Mouse (Mus musculus): ENCODE results near the gene Fam20b.

Gene Fam20b

DNA sequence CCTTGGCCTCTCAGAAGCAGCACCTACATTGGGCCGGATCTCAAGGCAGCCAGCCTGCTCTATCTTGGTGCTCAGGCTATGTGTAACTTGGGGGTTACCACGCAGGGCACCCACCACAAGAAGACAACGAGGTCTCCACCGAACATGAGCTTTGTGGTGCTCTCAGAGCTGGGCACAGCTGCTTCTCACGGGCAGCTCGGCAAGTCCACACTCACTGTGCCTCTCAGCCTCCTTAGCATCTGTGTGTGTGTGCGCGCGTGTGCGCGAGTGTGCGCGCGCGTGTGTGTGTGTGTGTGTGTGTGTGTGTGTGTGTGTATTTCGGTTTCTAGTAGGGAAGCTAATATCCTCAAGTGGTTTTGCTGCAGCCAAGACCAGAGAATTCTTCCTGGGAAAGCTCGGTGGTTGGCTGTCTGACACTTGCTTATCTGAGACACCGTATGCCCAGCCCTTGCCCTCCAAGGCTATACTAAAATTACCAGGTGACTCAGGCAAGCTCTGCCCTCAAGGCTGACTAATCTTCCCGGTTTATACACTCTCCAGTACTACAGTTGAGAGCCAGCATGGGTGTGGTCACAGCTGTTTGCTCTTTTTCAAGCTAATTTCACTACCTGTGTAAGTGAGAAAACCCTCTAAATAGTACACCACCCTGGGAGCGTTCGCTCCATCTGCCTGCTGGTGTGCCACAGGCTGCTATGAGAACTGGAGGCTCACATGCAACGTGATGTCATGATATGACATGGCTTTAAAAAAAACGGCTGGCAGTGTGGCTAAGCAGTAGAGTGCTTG is 51.6 kb downstream of the Fam20b start:
- no peak for TF ChIP-seq GATA4 (IDR thresholded peaks at IDR 0.05; ENCODE audit: insufficient replicate concordance, low read length)

DNA sequence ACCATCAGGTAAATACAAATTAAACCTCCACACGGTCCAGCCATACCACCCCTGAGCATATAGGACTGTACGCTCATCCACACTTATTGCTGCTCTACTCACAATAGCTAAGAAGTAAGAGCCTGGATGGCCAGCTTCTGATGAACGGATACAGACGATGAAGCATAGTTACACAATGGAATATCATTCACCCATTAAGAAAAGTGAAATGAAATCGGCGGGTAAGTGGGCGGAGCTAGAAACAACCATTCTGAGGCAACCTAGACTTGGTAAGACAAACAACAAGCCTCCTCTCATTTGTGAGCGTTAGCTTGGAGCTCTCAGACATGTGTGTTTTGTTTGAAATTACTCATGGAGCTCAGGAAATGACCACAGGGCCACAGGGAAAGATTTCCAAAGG is 53.1 kb downstream of the Fam20b start:
- TF ChIP-seq GATA4 (IDR thresholded peaks at IDR 0.05; ENCODE audit: insufficient replicate concordance, low read length): no peak

DNA sequence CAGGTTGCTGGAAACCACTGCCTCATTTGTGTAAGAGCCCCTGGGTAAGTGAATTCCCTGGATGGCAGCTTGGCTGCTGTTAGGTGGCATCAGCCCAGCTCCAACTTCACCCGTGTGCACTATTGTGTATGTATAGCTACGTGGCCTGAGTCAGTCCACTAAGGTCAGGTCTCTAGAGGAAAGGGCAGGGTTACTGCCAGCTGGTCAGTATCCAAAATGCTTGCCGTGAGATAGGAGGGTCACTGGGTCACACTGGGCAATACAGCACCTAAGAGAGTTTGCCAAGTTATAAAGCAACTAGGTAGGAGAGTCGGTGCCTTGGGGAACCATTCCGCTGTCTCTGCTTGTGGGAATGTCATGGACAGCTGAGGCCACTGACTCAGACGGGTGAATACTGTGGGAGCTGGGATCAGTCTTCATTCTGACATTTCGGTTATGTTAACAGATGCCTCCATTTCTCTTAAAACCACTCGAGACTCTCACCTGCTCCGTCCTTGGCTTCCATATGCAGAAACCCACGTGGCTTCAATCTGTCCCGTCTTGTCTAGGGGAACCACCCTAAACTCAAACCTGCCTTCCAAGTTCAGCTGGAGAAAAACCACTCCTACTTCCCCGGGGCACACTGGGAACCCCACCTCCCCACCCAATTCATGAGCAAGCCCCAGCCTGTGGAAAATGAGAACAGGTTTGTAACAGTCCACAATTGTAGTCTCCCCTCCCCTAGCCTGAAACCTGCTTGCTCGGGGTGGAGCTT is 58.8 kb downstream of the Fam20b start:
- peak; percentile 72; the same call in 1 of the 2 replicates for TF ChIP-seq GATA4 (IDR thresholded peaks at IDR 0.05; ENCODE audit: insufficient replicate concordance, low read length)

- peak; percentile 91; the same call in 1 of the 2 replicates for TF ChIP-seq GATA4 (IDR thresholded peaks at IDR 0.05; ENCODE audit: insufficient replicate concordance, low read length)
Measured at GRCm38 (mm10) chr1:156658676-156659075, 60.2 kb downstream of the Fam20b start.

- peak; percentile 39; the same call in 1 of the 2 replicates for TF ChIP-seq GATA4 (IDR thresholded peaks at IDR 0.05; ENCODE audit: insufficient replicate concordance, low read length)
Measured at GRCm38 (mm10) chr1:156657523-156657922, 61.4 kb downstream of the Fam20b start.

- no peak for TF ChIP-seq GATA4 (IDR thresholded peaks at IDR 0.05; ENCODE audit: insufficient replicate concordance, low read length)
Measured at GRCm38 (mm10) chr1:156654735-156655530, 64.0 kb downstream of the Fam20b start.

DNA sequence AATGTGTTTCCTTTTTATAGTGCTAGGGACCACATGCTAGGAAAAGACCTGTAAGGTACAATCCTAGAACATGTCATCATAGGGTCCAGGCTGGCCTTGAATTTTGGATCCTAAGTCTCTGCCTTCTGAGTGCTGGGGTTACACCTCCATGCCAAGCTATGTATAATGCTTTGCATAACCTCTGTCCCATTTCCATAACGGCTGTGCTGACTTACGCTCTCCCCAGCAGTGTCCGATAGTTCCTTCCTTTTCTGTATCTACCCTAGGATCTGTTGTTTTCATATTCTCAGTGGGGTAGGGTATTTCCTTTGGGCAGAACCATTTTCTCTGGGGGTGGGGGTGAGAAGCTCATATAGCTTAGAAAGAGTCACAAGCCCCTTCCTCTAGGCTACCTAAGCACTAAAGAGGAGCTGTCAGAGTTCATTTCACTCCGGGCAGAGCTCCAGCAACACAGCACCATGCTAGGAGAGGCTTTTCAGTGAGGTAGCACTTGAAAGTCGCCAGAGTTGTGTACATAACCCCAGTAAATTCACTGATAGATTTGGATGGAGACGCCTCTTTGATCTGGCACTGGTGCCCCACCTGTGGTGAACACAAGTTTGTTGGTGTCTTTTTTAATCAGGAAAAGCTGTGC is 66.6 kb downstream of the Fam20b start:
- TF ChIP-seq GATA4 (IDR thresholded peaks at IDR 0.05; ENCODE audit: insufficient replicate concordance, low read length): no peak

DNA sequence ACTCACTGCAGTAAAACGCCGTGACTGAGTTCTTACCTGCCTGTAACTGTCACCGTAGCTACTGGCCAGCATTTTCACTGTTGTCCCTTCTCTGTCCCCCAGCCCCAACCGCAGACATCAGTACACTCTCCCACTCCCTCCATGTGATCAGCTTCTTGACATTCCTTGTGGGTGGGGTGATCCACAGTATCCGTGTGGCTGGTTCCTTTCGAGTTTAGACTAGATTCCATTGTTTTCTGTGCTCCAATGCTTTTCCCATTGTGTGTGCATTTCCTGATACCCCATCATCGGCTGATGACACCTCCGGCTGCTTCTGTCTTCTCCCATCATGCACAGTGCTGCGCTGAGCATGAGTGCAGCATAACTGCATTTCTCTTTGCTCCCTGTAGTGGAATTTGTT is 68.3 kb downstream of the Fam20b start:
- no peak for TF ChIP-seq GATA4 (IDR thresholded peaks at IDR 0.05; ENCODE audit: insufficient replicate concordance, low read length)

- TF ChIP-seq GATA4 (IDR thresholded peaks at IDR 0.05; ENCODE audit: insufficient replicate concordance, low read length): no peak
Measured at GRCm38 (mm10) chr1:156648705-156649104, 70.2 kb downstream of the Fam20b start.

DNA sequence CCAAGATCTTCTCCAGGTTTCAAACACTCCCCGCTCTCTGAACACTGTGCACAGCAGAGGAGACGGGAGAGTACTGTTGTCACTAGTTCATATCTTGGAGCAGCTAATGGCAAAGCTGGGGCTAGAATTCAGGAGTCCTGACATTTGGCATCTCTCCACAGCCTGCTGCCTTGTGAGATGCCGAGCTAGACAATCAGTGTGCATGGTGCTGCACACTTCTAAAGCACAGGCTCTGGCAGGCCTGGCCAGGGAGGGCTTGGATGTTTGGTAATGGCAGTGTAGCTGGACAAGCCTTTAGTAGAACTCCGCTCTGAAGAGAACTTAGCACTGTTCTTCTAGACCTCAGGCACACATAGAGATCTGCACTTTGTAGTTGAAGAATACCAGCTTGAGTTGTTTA is 72.9 kb downstream of the Fam20b start:
- TF ChIP-seq GATA4 (IDR thresholded peaks at IDR 0.05; ENCODE audit: insufficient replicate concordance, low read length): no peak

DNA sequence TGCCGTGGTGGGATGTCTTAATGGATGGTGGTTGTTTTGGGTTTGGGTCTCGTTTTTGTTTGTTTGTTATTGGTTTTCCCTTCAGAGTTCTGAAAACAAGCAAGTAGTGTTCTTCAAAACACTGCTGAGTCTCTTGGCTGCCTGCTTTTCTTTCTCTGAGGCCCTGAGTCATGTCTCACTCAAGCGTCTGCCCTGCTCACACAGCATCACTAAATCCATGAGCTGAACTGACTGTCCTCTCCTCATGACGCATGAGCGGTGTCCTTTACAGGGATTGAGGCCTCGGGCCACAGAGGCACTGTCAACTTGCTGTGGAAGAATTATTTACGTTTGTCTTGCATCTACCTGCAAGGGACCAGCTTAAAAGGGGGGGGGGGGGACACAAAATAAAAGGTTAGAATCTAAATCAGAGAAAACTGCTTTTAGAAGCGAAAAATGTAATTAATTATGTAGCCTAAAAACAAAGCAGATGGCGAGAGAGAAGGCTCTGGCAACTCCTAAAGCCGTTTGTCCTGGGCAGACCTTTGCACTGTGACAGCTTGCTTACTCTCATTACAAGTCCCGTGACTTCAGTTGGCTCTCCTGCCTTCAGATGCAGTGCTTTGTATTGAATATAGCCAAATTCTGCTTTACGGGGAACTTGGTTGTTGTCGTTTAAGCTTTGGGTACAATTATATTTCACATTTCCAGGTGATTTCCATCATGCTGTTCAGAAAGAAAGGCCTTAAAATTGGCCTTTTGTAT is 73.9 kb downstream of the Fam20b start:
- no peak for TF ChIP-seq GATA4 (IDR thresholded peaks at IDR 0.05; ENCODE audit: insufficient replicate concordance, low read length)

DNA sequence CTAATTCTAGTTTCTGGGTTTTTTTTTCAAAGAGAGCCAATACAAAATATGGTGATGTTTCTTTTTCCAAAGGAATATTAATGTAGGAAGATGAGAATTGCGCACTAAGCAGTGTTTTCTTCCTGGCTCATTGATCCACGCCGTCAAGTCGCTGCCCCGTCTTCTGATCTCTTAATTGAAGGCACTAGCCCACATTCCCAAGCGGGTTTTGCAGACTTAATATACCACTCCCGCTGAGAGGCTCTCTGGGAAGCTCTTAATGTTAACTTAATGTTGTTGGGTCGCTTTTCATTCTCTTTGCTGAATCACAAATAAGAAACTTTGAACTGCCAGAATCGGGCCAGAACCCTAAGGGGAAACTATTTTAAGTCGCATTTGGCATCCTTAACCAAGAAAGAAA is 74.8 kb downstream of the Fam20b start:
- no peak for TF ChIP-seq GATA4 (IDR thresholded peaks at IDR 0.05; ENCODE audit: insufficient replicate concordance, low read length)

DNA sequence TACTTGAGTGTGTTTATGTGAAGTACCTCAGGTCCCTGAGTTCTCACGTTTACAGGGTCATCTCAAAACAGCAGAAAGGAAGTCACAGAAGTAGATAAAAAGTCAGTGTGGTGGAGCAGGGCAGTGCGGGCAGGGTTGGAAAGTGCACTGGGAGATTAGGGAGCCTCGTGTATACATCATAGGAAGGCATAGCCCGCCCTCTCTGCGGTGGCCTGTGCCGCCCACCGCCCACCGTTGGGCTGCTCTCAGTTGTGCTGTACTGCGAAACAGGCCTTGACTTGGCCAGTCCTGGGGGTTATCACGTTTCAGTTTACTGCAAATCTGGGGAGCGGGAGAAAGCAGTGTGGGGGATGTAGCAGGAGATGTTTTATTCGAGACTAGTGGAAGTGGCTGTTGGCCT is 76.1 kb downstream of the Fam20b start:
- TF ChIP-seq GATA4 (IDR thresholded peaks at IDR 0.05; ENCODE audit: insufficient replicate concordance, low read length): peak; percentile 16; the same call in 1 of the 2 replicates

- TF ChIP-seq GATA4 (IDR thresholded peaks at IDR 0.05; ENCODE audit: insufficient replicate concordance, low read length): no peak
Measured at GRCm38 (mm10) chr1:156641808-156642207, 77.1 kb downstream of the Fam20b start.

Data from liver, adult (tissue).